Mouse (Mus musculus) cerebellum, adult 2 months (tissue): ENCODE results near the gene Dnaaf1.

ENCODE experiments used
- CTCF ChIP-seq: fragments of 200-500 bp; IDR thresholded peaks from 2 replicates; pipeline ENCODE4 v1.5.1; 2011; ENCODE audit warnings: low read depth, mild to moderate bottlenecking, control low read depth, low read length, moderate library complexity, borderline replicate concordance; ENCODE audit not compliant: insufficient read depth
- POLR2A ChIP-seq: fragments of 200-500 bp; IDR thresholded peaks from 2 replicates; pipeline ENCODE4 v1.6.1; 2011; ENCODE audit warnings: low read length, control low read depth, borderline replicate concordance; ENCODE audit not compliant: insufficient read depth

GRCm38 (mm10) chr8:119644429-119644960 is 69.5 kb downstream of the Dnaaf1 start:
- no peak for TF ChIP-seq CTCF
- TF ChIP-seq POLR2A: no peak
